Mouse (Mus musculus) forebrain, embryonic 14.5 days (tissue): ENCODE measurements around the gene Il25. TPM values are rescaled to one million over a fixed set of nuclear protein-coding genes. Genes with fewer than 3 reads are reported as not detected.
A peak's percentile ranks its signal among the peaks of the same experiment; 100 is the strongest.

Experiments
- ATAC-seq: fragments of 200-750 bp; cut with Nextera tagmentation; 2 replicates; pipeline ENCODE4 v1.8.0; 2017; ENCODE audit warnings: mild to moderate bottlenecking, moderate library complexity
- DNase-seq: peaks from one replicate; pipeline ENCODE4 v3.0.0-alpha.2; 2015; ENCODE audit warnings: low spot score
- H3K27ac ChIP-seq: fragments of 300-500 bp; sonication (generic); 2 replicates; pipeline ENCODE4 v1.5.1; 2014; ENCODE audit warnings: low read depth, mild to moderate bottlenecking, control low read depth, low read length, moderate library complexity
- H3K27me3 ChIP-seq: fragments of 300-500 bp; sonication (generic); replicated peaks from 2 replicates; pipeline ENCODE4 v1.6.1; 2014; ENCODE audit warnings: low read length, control low read depth, mixed read lengths; ENCODE audit not compliant: control insufficient read depth, insufficient read depth
- H3K36me3 ChIP-seq: fragments of 300-500 bp; sonication (generic); 2 replicates; pipeline ENCODE4 v1.6.1; 2014; ENCODE audit warnings: low read length, control low read depth; ENCODE audit not compliant: control insufficient read depth, insufficient read depth
- H3K4me1 ChIP-seq: fragments of 300-500 bp; sonication (generic); 2 replicates; pipeline ENCODE4 v1.6.1; 2014; ENCODE audit warnings: antibody characterized with exemption, low read length, control low read depth; ENCODE audit not compliant: control insufficient read depth, insufficient read depth
- H3K4me2 ChIP-seq: fragments of 300-500 bp; sonication (generic); 2 replicates; pipeline ENCODE4 v1.6.1; 2014; ENCODE audit warnings: mild to moderate bottlenecking, control low read depth, low read length
- H3K4me3 ChIP-seq: fragments of 300-500 bp; sonication (generic); 2 replicates; pipeline ENCODE4 v1.5.1; 2014; ENCODE audit warnings: low read depth, low read length, control low read depth
- H3K9ac ChIP-seq: fragments of 300-500 bp; sonication (generic); 2 replicates; pipeline ENCODE4 v1.6.1; 2014; ENCODE audit warnings: mild to moderate bottlenecking, low read length, control low read depth, moderate library complexity
- H3K9me3 ChIP-seq: fragments of 300-500 bp; sonication (generic); replicated peaks from 2 replicates; pipeline ENCODE4 v1.6.1; 2016; ENCODE audit warnings: low read length, control low read depth, mixed read lengths; ENCODE audit not compliant: control insufficient read depth
- WGBS: fragments of 180-500 bp; shearing (Covaris S2); extraction: QIAGEN DNeasy Blood & Tissue Kit; methylation state at CpG from one replicate; pipeline ENCODE4 v1.1.7; 2014; 5-methylcytosine and 5-hydroxymethylcytosine counted together
- polyA plus RNA-seq: library from polyadenylated mRNA; unstranded; fragments of >200 nt; fragmentation: Nextera tagmentation; extraction: Ambion mirVana; gene quantifications from 2 replicates; pipeline ENCODE4 v1.2.1, GENCODE M21; 2014

The Il25 gene
- polyA plus RNA-seq, 1 experiment from 2014 or later = 0.38 TPM

GRCm38 (mm10) chr14:54900383-54900782 is 32.1 kb upstream of the Il25 start:
- DNase-seq = peak; percentile 94
- Histone ChIP-seq H3K27me3 (no peaks in the 10 kb centered on the region), H3K27ac (no peak overlapping the region), H3K4me1 (peaks cover 7% of the 10 kb centered on the region), H3K9ac (no peak overlapping the region), H3K4me3 (no peak overlapping the region), H3K36me3 (peaks cover 42% of the 10 kb centered on the region), H3K9me3 (no peaks in the 10 kb centered on the region), H3K4me2 (no peak overlapping the region)
- peak; percentile 69 for ATAC-seq
- WGBS = under 1% methylated on average over 3 of the region's 3 CpGs

GRCm38 (mm10) chr14:54903641-54904040 is 28.9 kb upstream of the Il25 start:
- ATAC-seq = no peak
- no peak overlapping the region for H3K9ac ChIP-seq
- H3K27ac ChIP-seq = no peak overlapping the region
- no peaks in the 10 kb centered on the region for H3K9me3 ChIP-seq
- H3K4me1 ChIP-seq = no peaks in the 10 kb centered on the region
- 89% methylated on average over 4 of the region's 4 CpGs for WGBS
- H3K27me3 ChIP-seq = no peaks in the 10 kb centered on the region
- H3K4me3 ChIP-seq = no peak overlapping the region
- no peak overlapping the region for H3K4me2 ChIP-seq
- DNase-seq = no peak
- peaks cover 40% of the 10 kb centered on the region for H3K36me3 ChIP-seq

- no peak overlapping the region for H3K9ac ChIP-seq
- ATAC-seq = no peak
- no peak overlapping the region for H3K4me2 ChIP-seq
- H3K27me3 ChIP-seq = no peaks in the 10 kb centered on the region
- no peak overlapping the region for H3K4me3 ChIP-seq
- DNase-seq = no peak
- H3K4me1 ChIP-seq = peaks cover 9% of the 10 kb centered on the region; the same call in 1 of the 2 replicates
- H3K36me3 ChIP-seq = peaks cover 55% of the 10 kb centered on the region
- H3K9me3 ChIP-seq = no peaks in the 10 kb centered on the region
- H3K27ac ChIP-seq = no peak overlapping the region
- WGBS = 87% methylated on average over 7 of the region's 7 CpGs
These were observed 23.8 kb upstream of the Il25 start for GRCm38 (mm10) chr14:54908682-54909081.

GRCm38 (mm10) chr14:54912109-54912850 is 20.2 kb upstream of the Il25 start:
- H3K9ac ChIP-seq = peak overlapping the region; percentile 98
- no peaks in the 10 kb centered on the region for H3K27me3 ChIP-seq
- ATAC-seq (peak; percentile 68), DNase-seq (peak; percentile 31)
- peak overlapping the region; percentile 96 for H3K4me3 ChIP-seq
- H3K9me3 ChIP-seq = no peaks in the 10 kb centered on the region
- H3K4me2 ChIP-seq = peak overlapping the region; percentile 95
- peaks cover 9% of the 10 kb centered on the region; the same call in 1 of the 2 replicates for H3K4me1 ChIP-seq
- peak overlapping the region; percentile 82 for H3K27ac ChIP-seq
- WGBS = 2% methylated on average over 57 of the region's 69 CpGs
- peaks cover 50% of the 10 kb centered on the region for H3K36me3 ChIP-seq

- H3K4me3 ChIP-seq = peak within 1 kb of the TSS; percentile 96
- WGBS = 0% methylated on average over 28 of the region's 28 CpGs
- peak within 1 kb of the TSS; percentile 98 for H3K9ac ChIP-seq
- H3K27me3 ChIP-seq = no peaks in the 10 kb centered on the region
- DNase-seq = peak; percentile 96
- no peaks in the 10 kb centered on the region for H3K9me3 ChIP-seq
- H3K4me1 ChIP-seq = peaks cover 9% of the 10 kb centered on the region; the same call in 1 of the 2 replicates
- peak within 1 kb of the TSS; percentile 95 for H3K4me2 ChIP-seq
- H3K27ac ChIP-seq = peak within 1 kb of the TSS; percentile 82
- peaks cover 50% of the 10 kb centered on the region for H3K36me3 ChIP-seq
- peak; percentile 97 for ATAC-seq
These were observed 19.6 kb upstream of the Il25 start, which contains the start of gene Slc22a17 for GRCm38 (mm10) chr14:54912886-54913285. Gene Slc22a17, minus strand, starts transcription at chr14:54913132.

GRCm38 (mm10) chr14:54913343-54913742 is 19.2 kb upstream of the Il25 start:
- Histone ChIP-seq H3K4me1 (peaks cover 9% of the 10 kb centered on the region; the same call in 1 of the 2 replicates), H3K36me3 (peaks cover 49% of the 10 kb centered on the region), H3K27ac (peak overlapping the region; percentile 82), H3K4me3 (peak overlapping the region; percentile 96), H3K27me3 (no peaks in the 10 kb centered on the region), H3K9ac (peak overlapping the region; percentile 98), H3K9me3 (no peaks in the 10 kb centered on the region), H3K4me2 (peak overlapping the region; percentile 95)
- WGBS = 18% methylated on average over 10 of the region's 10 CpGs
- ATAC-seq (peak; percentile 32), DNase-seq (no peak)

GRCm38 (mm10) chr14:54920076-54920685 is 12.3 kb upstream of the Il25 start:
- DNase-seq = no peak
- Histone ChIP-seq H3K9ac (no peak overlapping the region), H3K4me2 (no peak overlapping the region), H3K27ac (no peak overlapping the region), H3K9me3 (peaks cover 12% of the 10 kb centered on the region), H3K27me3 (no peaks in the 10 kb centered on the region), H3K36me3 (peaks cover 51% of the 10 kb centered on the region), H3K4me1 (peaks cover 3% of the 10 kb centered on the region; the same call in 1 of the 2 replicates), H3K4me3 (no peak overlapping the region)
- ATAC-seq = no peak
- WGBS = 94% methylated on average over 16 of the region's 16 CpGs

- 4% methylated on average over 7 of the region's 7 CpGs for WGBS
These were observed 7.7 kb upstream of the Il25 start for GRCm38 (mm10) chr14:54924641-54925348.

More at GRCm38 (mm10) chr14:54924641-54925348, 7.7 kb upstream of the Il25 start:
- ATAC-seq (peak; percentile 71), DNase-seq (peak; percentile 85)
- Histone ChIP-seq H3K4me2 (peak overlapping the region; percentile 93), H3K9me3 (peaks cover 12% of the 10 kb centered on the region), H3K4me3 (peak overlapping the region; percentile 47), H3K27me3 (no peaks in the 10 kb centered on the region), H3K27ac (peak overlapping the region; percentile 97), H3K9ac (peak overlapping the region; percentile 87), H3K36me3 (peaks cover 11% of the 10 kb centered on the region), H3K4me1 (peaks cover 18% of the 10 kb centered on the region)
